Mouse (Mus musculus) layer of hippocampus, adult 18-20 months (tissue): ENCODE results near the gene Golm1. TPM values are rescaled to one million over a fixed set of nuclear protein-coding genes. Genes with fewer than 3 reads are reported as not detected.

ENCODE experiments used
- DNase-seq, 2 experiments: peaks; one replicate each; pipeline ENCODE4 v3.0.0; 2022; ENCODE audit warnings: low spot score in 2 of 2
- total RNA-seq, 2 experiments: library from RNA; stranded (reverse); gene quantifications; 2 replicates each; pipeline ENCODE4 v1.2.3; 2021

The Golm1 gene
- total RNA-seq, 2 experiments from 2014 or later, result 63.2 to 71.2 TPM

- DNase-seq, result no peak
Measured at GRCm38 (mm10) chr13:59647484-59647883, 28.1 kb downstream of the Golm1 start.

GRCm38 (mm10) chr13:59646674-59647244 lies 28.9 kb downstream of the Golm1 start:
- no peak for DNase-seq

GRCm38 (mm10) chr13:59645491-59645890 lies 30.1 kb downstream of the Golm1 start:
- DNase-seq, result no peak

GRCm38 (mm10) chr13:59642818-59643217 lies 32.8 kb downstream of the Golm1 start:
- no peak for DNase-seq

DNA sequence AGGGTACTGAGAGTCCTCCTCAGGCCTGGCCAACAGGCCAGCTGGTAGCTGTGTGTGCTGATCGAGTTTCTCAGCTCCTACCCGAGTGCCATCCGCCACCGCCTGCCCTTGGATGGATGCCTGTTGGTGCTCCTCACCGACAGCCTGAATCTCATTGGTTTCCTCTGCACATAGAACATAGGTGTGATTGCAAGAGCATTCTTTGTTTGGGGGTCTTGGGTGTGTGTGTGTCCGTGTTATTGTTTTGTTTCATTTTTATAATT lies 35.5 kb downstream of the Golm1 start:
- no peak for DNase-seq

- no peak for DNase-seq
Measured at GRCm38 (mm10) chr13:59639368-59640177, 36.0 kb downstream of the Golm1 start.

GRCm38 (mm10) chr13:59637800-59638199 lies 37.8 kb downstream of the Golm1 start:
- no peak for DNase-seq

GRCm38 (mm10) chr13:59634637-59635036 lies 41.0 kb downstream of the Golm1 start:
- DNase-seq, result no peak

GRCm38 (mm10) chr13:59626739-59627138 lies 48.9 kb downstream of the Golm1 start:
- DNase-seq, result no peak

DNA sequence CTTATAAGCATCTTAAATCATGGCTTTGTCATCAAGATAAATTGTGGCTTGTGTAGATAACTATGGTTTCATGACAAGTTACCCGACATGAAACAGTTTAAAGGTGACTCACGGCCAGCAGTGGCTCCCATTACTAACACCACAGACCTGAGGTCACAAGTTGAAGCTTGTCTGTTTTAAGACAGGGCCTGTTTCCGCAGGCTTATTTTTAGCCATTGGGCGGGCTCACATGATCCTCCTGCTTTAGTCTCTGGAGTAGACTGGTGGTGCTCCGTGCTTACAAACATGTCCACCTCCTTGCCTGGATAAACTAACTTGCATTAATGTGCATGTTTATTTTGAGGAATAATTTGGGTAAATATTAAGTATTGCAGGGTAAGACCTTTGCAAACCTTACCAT lies 50.7 kb downstream of the Golm1 start:
- no peak for DNase-seq

DNA sequence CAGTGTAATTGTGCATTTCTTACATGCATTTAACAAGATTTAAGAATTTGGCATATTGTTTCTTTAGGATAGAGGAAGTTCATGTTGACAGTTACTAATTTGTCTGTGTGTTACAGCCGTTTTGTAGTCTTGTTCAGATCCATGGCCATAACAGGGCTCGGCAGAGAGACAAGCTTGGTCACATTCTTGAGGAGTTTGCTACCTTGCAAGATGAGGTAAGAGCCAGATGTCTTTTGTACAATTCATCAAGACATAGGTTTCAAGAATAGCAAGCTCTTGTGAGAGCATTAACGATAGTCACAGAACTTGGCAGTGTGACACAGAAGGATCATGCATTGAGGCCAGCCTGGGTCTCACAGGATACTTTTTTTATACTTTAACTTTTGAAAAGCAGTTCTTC lies 51.2 kb downstream of the Golm1 start:
- DNase-seq, result no peak

DNA sequence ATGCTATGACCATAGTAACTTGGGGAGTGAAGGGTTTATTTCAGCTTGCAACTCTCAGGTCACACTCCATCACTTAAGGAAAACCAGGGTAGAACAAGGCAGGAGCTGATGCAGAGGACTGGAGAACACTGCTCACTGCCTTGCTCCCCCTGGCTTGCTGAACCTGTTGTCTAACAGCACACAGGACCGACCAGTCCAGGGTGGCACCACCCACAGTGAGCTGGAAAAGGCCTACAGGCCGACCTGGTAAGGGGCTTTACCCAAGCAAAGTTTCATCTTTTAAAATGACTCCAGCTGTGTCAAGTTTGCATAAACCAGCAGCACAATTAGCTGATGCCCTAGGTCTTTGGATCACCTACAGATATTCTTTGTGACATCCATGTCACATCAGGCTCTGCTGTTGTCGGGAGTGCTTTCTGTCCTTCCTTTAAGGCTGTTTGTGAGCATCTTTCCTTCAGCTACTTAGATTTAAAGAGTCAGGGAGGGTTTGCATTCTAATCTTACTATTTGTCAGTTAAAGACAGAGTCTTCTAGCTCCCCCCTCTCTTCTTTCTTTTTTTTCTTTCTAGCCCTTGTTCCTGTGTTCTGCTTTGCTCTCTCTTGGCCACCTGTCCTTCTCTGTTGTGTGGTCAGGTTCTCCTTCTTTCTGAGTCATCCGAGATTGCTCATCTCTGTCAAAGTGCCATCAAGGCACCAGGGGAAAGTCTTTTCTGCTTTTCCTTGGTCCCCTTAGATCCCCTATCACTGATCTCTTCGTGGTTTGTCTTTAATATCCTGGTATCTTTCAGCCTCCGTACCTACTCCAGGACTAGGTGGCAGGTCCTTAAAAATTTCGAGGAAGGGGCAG lies 53.7 kb downstream of the Golm1 start:
- DNase-seq, result no peak

DNA sequence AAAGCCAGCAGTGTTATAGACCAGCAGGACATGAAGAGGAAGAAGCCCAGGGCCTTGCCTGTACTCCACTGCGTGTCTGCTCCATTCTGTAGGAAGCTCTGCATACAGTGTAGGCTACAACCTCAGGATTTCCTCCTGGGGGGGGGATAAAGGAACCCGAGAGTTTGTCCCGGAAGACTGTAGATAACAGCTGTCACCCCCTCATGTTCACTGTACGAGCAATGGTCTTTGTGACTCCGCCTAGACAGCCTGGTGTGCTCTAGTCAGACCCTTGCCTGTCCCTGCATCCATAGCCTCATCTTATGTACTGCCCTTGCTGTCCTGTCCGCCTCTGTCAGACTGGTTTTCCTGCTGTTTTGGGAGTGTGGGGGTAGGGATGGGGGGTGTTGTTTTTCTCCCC lies 57.1 kb downstream of the Golm1 start:
- DNase-seq, result no peak

DNA sequence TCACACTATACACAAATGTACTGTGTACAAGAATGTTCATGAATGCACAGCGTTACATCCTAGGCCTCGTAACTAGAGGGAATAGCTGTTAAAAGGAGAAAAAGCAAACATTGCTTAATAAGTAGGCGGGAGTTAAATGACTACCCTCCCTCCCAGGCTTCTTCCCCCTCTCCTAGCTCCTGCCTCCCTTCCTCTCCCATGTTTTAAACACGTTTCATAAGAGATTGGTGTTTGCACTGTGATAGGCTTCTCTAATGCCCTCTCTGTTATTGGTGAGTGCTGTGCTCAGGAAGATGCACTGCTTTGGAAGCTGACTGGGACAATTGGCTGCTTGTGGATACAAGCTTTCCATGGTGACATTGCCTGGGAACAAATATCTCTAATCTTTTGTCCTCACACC lies 60.1 kb downstream of the Golm1 start:
- DNase-seq, result no peak

GRCm38 (mm10) chr13:59615152-59615551 lies 60.5 kb downstream of the Golm1 start:
- DNase-seq, result no peak

GRCm38 (mm10) chr13:59613868-59614267 lies 61.7 kb downstream of the Golm1 start:
- no peak for DNase-seq

- DNase-seq, result no peak
Measured at GRCm38 (mm10) chr13:59610437-59610836, 65.2 kb downstream of the Golm1 start.

GRCm38 (mm10) chr13:59609885-59610284 lies 65.7 kb downstream of the Golm1 start:
- no peak for DNase-seq

DNA sequence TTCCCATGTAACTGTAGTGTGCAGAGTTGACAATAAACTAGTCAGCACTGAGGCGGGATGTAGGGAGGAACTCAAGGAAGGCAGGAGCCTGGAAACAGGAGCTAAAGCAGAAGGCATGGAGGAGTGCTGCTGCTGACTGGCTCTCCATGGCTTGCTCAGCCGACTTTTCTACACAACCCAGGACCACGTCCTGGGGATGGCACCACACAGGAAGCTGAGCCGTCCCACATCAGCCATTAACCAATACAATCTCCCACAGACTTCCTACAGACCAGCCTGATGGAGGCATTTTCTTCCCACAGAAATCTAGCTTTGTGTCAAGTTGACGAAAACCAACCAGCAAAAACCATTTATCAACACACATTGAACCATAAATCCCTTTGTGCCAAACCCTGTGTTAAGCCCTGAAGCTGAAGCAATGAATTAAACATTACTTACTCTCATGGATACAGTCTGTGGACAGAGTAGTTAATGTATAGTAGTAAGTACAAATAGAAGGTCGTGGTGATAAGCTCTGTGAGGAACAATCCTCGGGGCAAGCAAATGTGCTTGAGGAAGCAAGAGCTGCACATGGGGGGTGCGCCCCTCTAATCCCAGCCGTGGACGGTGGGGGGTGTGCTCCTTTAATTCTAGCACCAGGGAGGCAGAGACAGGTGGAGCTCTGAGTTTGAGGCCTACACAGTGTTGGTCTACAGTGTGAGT lies 70.2 kb downstream of the Golm1 start:
- DNase-seq, result no peak

DNA sequence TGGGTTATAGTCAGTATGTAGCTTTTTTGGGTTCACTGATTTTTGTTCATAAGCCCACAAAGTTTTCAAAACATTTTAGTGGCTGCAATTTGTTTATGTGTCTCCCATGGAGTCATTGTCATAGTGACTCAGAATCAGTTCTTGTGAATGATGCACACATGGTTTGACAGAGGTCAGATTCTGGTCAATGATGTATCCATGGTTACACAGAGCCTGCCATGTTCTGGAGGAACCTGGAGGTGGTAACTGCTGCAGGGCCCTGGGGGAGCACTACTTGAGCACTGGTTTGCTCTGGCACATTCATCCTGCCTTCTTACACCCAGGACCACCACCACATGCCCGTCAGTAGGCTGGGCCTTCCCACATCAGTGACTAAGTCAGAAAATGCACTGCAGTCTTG lies 71.1 kb downstream of the Golm1 start:
- no peak for DNase-seq

GRCm38 (mm10) chr13:59603096-59603495 lies 72.5 kb downstream of the Golm1 start:
- DNase-seq, result no peak

GRCm38 (mm10) chr13:59592630-59593029 lies 83.0 kb downstream of the Golm1 start:
- DNase-seq, result no peak
